Mouse (Mus musculus) heart, adult 2 months (tissue): ENCODE measurements around the gene Cideb.

Experiments
- CTCF ChIP-seq: fragments of 200-600 bp; IDR thresholded peaks from 2 replicates; pipeline ENCODE4 v1.8.1; 2022; ENCODE audit warnings: antibody characterized with exemption, mild to moderate bottlenecking, moderate library complexity
- EP300 ChIP-seq: fragments of 200-500 bp; IDR thresholded peaks from 2 replicates; pipeline ENCODE4 v1.6.1; 2011; ENCODE audit warnings: low read depth, low read length, control low read depth; ENCODE audit not compliant: insufficient read depth
- POLR2A ChIP-seq: fragments of 200-500 bp; IDR thresholded peaks from 2 replicates; pipeline ENCODE4 v1.6.1; 2011; ENCODE audit warnings: mild to moderate bottlenecking, low read depth, low read length, control low read depth; ENCODE audit not compliant: insufficient read depth

DNA sequence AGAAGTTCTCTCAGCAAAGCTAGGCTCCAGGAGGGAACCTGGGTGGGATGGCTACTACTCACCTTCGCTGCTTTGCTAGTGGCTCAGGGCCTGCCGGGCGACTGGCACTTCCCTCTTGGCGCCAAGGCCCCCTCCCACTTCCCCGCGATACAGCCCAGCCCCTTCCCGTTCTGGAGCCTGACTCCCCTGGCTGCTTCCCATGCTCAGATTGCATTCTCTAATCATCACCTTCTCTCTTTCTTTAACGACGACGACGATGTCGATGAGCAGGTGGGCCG lies 25.6 kb upstream of the Cideb start, which contains the start of gene Adcy4:
- no peak for TF ChIP-seq CTCF
- peak; percentile 83 for TF ChIP-seq POLR2A
- no peak for TF ChIP-seq EP300
